Mouse (Mus musculus) adrenal gland, postnatal 4 days (tissue): ENCODE measurements around the gene Ccdc63. TPM values are rescaled to one million over a fixed set of nuclear protein-coding genes. Genes with fewer than 3 reads are reported as not detected.
"Not testable (repeated sequence)": the region's sequence is repeated elsewhere in the genome, so short reads cannot be mapped to it uniquely, and the experiment has no call there.

Source experiments
- DNase-seq, 2 experiments: peaks; one replicate each; pipeline ENCODE4 v3.0.0; 2021 to 2022; ENCODE audit warnings: low spot score in 2 of 2, mixed read lengths in 2 of 2
- total RNA-seq, 2 experiments: library from RNA; stranded (reverse); gene quantifications; 2 replicates each; pipeline ENCODE4 v1.2.3; 2021

The Ccdc63 gene
- total RNA-seq, 2 experiments from 2014 or later, result 0.20 to 0.28 TPM

GRCm38 (mm10) chr5:122149259-122149658, 8.6 kb upstream of the Ccdc63 start:
- DNase-seq, result no peak

GRCm38 (mm10) chr5:122148107-122148506, 7.5 kb upstream of the Ccdc63 start:
- DNase-seq, result no peak

GRCm38 (mm10) chr5:122146609-122147008, 6.0 kb upstream of the Ccdc63 start:
- DNase-seq, result no peak

- DNase-seq, result no peak
These were observed 5.5 kb upstream of the Ccdc63 start for GRCm38 (mm10) chr5:122146056-122146580.

GRCm38 (mm10) chr5:122145381-122146055, 4.9 kb upstream of the Ccdc63 start:
- no peak for DNase-seq

GRCm38 (mm10) chr5:122144825-122145224, 4.2 kb upstream of the Ccdc63 start:
- no peak for DNase-seq

- DNase-seq, result no peak
These were observed 2.9 kb upstream of the Ccdc63 start for GRCm38 (mm10) chr5:122143543-122143942.

GRCm38 (mm10) chr5:122142230-122142992, 1.8 kb upstream of the Ccdc63 start:
- no peak for DNase-seq

GRCm38 (mm10) chr5:122139771-122140170, 852 bp downstream of the Ccdc63 start:
- not testable (repeated sequence) for DNase-seq

- DNase-seq, result no peak
These were observed 1.8 kb downstream of the Ccdc63 start for GRCm38 (mm10) chr5:122138856-122139255.

- no peak for DNase-seq
These were observed 3.9 kb downstream of the Ccdc63 start for GRCm38 (mm10) chr5:122136508-122137408.

GRCm38 (mm10) chr5:122135290-122135882, 5.2 kb downstream of the Ccdc63 start:
- no peak for DNase-seq

GRCm38 (mm10) chr5:122134395-122135289, 6.0 kb downstream of the Ccdc63 start:
- DNase-seq, result no peak

- DNase-seq, result no peak
These were observed 7.6 kb downstream of the Ccdc63 start for GRCm38 (mm10) chr5:122133050-122133389.

GRCm38 (mm10) chr5:122132167-122133049, 8.2 kb downstream of the Ccdc63 start:
- DNase-seq, result no peak

- DNase-seq, result peak; percentile 72 to 85
These were observed 9.3 kb downstream of the Ccdc63 start for GRCm38 (mm10) chr5:122131076-122132051.

- DNase-seq, result no peak
These were observed 10.2 kb downstream of the Ccdc63 start for GRCm38 (mm10) chr5:122130341-122130998.
